Mouse (Mus musculus) ES-Bruce4 (cell line): ENCODE data around the gene Ccnd2. TPM values are rescaled to one million over a fixed set of nuclear protein-coding genes. Genes with fewer than 3 reads are reported as not detected.

Source experiments
- H3K27ac ChIP-seq: 2 replicates; pipeline ENCODE4 v1.5.1; 2012; ENCODE audit warnings: low read length, inconsistent platforms; ENCODE audit not compliant: insufficient read depth
- H3K27me3 ChIP-seq: 2 replicates; pipeline ENCODE4 v1.6.1; 2012; ENCODE audit warnings: mild to moderate bottlenecking, low read length, inconsistent platforms; ENCODE audit not compliant: control insufficient read depth, poor library complexity, insufficient read depth, severe bottlenecking
- H3K36me3 ChIP-seq: 2 replicates; pipeline ENCODE4 v1.6.1; 2012; ENCODE audit warnings: inconsistent platforms, mild to moderate bottlenecking, low read length, moderate library complexity; ENCODE audit not compliant: control insufficient read depth, poor library complexity, insufficient read depth, severe bottlenecking
- H3K4me1 ChIP-seq: one replicate; pipeline ENCODE4 v1.8.1; 2011; ENCODE audit warnings: low read length; ENCODE audit not compliant: control insufficient read depth, insufficient read depth
- H3K4me3 ChIP-seq: 2 replicates; pipeline ENCODE4 v1.5.1; 2011; ENCODE audit warnings: low read depth, mild to moderate bottlenecking, low read length
- H3K9ac ChIP-seq: 2 replicates; pipeline ENCODE4 v1.6.1; 2012; ENCODE audit warnings: low read depth, mild to moderate bottlenecking, inconsistent platforms; ENCODE audit not compliant: poor library complexity, severe bottlenecking
- H3K9me3 ChIP-seq: replicated peaks from 2 replicates; pipeline ENCODE4 v1.6.1; 2012; ENCODE audit warnings: mild to moderate bottlenecking, low read length, inconsistent platforms; ENCODE audit not compliant: control insufficient read depth, poor library complexity, insufficient read depth, severe bottlenecking
- CTCF ChIP-seq: IDR thresholded peaks from one replicate; pipeline ENCODE4 v1.8.1; 2011; ENCODE audit warnings: low read depth, low read length
- EP300 ChIP-seq: IDR thresholded peaks from 2 replicates; pipeline ENCODE4 v1.6.1; 2011; ENCODE audit warnings: low read depth, low read length; ENCODE audit not compliant: insufficient read depth
- POLR2A ChIP-seq: IDR thresholded peaks from one replicate; pipeline ENCODE4 v1.8.1; 2011; ENCODE audit warnings: low read length; ENCODE audit not compliant: insufficient read depth
- polyA plus RNA-seq: library from polyadenylated mRNA; stranded (reverse); fragments of >200 nt; gene quantifications from 2 replicates; pipeline ENCODE4 v1.2.4, GENCODE M21; 2011; ENCODE audit warnings: low read depth; ENCODE audit not compliant: missing spikeins, insufficient read depth, insufficient read length

Gene Ccnd2
- polyA plus RNA-seq, 1 experiment: 12.4 TPM

DNA sequence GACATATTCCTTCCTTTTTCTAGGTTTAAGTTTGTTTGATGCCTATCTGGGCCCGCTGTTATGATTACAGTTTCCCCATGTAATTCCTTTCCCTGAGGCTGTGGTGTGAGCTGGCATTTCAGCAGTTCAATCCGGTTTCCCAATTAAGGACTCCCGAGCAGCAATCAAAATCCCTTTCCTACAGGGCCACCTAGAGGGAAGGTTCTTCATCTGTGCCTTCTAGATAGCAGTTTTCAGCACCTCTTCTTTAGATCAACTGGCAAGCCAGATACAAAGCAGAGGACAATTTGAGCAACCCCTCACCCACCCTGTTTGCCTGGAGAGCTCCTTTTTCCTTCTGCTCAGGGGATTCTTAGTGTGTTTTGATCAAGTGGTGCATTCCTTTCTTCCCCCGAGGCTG, 65.3 kb downstream of the Ccnd2 start:
- H3K9ac ChIP-seq: no peak overlapping the region

DNA sequence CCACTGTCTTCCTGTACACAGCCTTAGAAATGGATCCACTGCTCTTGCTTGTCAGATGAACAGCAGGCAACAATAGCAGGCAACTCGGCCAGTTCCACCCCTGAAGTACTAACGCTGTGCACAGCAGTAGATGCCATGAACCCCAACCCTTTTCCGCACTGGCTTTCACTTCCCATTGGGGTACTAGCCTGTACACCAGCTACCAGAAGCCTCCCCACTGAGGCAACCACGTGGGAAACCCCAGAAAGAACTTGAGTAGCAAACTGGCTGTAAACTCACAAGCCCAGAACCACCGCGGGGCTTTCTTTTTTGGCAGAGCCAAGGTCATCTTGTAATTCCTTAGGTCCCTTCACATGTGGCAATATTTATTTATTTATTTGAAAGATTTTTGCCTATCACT, 70.2 kb downstream of the Ccnd2 start:
- H3K9me3 ChIP-seq: no peaks in the 10 kb centered on the region
- no peak overlapping the region for H3K9ac ChIP-seq
- no peak overlapping the region for H3K4me3 ChIP-seq
- no peaks in the 10 kb centered on the region for H3K27me3 ChIP-seq
- H3K27ac ChIP-seq: no peak overlapping the region
- H3K4me1 ChIP-seq: no peaks in the 10 kb centered on the region
- H3K36me3 ChIP-seq: no peaks in the 10 kb centered on the region
- no peak for TF ChIP-seq POLR2A
- no peak for TF ChIP-seq EP300
- no peak for TF ChIP-seq CTCF

More for the DNA sequence above, 65.3 kb downstream of the Ccnd2 start:
- H3K4me3 ChIP-seq: no peak overlapping the region
- no peaks in the 10 kb centered on the region for H3K4me1 ChIP-seq
- no peak for TF ChIP-seq CTCF
- no peak for TF ChIP-seq POLR2A
- TF ChIP-seq EP300: no peak
- no peaks in the 10 kb centered on the region for H3K9me3 ChIP-seq
- H3K36me3 ChIP-seq: peaks cover 41% of the 10 kb centered on the region
- no peak overlapping the region for H3K27ac ChIP-seq
- no peaks in the 10 kb centered on the region for H3K27me3 ChIP-seq

DNA sequence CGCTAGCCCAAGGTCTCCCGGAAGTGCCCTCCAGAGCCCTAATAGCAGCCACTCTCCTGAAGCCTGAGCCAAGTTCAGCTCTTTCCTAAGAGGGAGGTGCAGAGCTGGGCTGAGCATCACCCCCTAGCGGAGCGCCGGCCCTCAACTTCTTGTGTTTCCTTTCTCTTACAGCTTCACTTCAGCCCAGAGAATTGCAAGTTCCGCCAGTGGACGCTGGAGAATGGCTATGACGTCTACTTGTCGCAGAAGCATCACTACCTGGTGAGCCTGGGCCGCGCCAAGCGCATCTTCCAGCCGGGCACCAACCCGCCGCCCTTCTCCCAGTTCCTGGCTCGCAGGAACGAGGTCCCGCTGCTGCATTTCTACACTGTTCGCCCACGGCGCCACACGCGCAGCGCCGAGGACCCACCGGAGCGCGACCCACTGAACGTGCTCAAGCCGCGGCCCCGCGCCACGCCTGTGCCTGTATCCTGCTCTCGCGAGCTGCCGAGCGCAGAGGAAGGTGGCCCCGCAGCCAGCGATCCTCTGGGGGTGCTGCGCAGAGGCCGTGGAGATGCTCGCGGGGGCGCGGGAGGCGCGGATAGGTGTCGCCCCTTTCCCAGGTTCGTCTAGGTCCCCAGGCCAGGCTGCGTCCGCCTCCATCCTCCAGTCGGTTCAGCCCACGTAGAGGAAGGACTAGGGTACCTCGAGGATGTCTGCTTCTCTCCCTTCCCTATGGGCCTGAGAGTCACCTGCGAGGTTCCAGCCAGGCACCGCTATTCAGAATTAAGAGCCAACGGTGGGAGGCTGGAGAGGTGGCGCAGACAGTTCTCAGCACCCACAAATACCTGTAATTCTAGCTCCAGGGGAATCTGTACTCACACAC, 71.9 kb downstream of the Ccnd2 start:
- no peaks in the 10 kb centered on the region for H3K27me3 ChIP-seq
- H3K9me3 ChIP-seq: no peaks in the 10 kb centered on the region
- H3K27ac ChIP-seq: no peak overlapping the region
- TF ChIP-seq CTCF (peak; percentile 46), POLR2A (no peak)
- H3K36me3 ChIP-seq: no peaks in the 10 kb centered on the region
- H3K9ac ChIP-seq: peak overlapping the region; percentile 20
- H3K4me3 ChIP-seq: peak overlapping the region; percentile 59
- no peaks in the 10 kb centered on the region for H3K4me1 ChIP-seq

Other genes starting within 250 kb of the Ccnd2 start
- gene Dyrk4, start 230.4 kb downstream of the Ccnd2 start, polyA plus RNA-seq: not detected in 2 replicates
- 47.6 and 53.8 TPM in 2 replicates for gene Rad51ap1, start 212.6 kb downstream of the Ccnd2 start, polyA plus RNA-seq
- gene D6Wsu163e, start 212.2 kb downstream of the Ccnd2 start, polyA plus RNA-seq: 15.8 and 21.0 TPM in 2 replicates
- gene Fgf6, start 136.6 kb downstream of the Ccnd2 start, polyA plus RNA-seq: not detected in 2 replicates
- 0.33 and 0.49 TPM in 2 replicates for gene Fgf23, start 79.3 kb downstream of the Ccnd2 start, polyA plus RNA-seq
- gene Tigar, start 42.6 kb downstream of the Ccnd2 start, polyA plus RNA-seq: 32.4 and 37.6 TPM in 2 replicates